Mouse (Mus musculus): ENCODE data around the gene Slc31a1. TPM values are rescaled to one million over a fixed set of nuclear protein-coding genes. Genes with fewer than 3 reads are reported as not detected.

The Slc31a1 gene
- polyA plus RNA-seq, 1 experiment from 2014 or later, result 46.9 TPM

Other genes with a start within 250 kb of the Slc31a1 start
- gene Mup21, start 209.9 kb upstream of the Slc31a1 start, polyA plus RNA-seq (2016; fragmentation: Nextera tagmentation; extraction: Ambion mirVana), result not detected in 2 replicates
- gene Zfp37, start 129.7 kb upstream of the Slc31a1 start, polyA plus RNA-seq (2016; fragmentation: Nextera tagmentation; extraction: Ambion mirVana), result 9.1 and 9.8 TPM in 2 replicates
- 12.8 and 14.5 TPM in 2 replicates for gene Slc31a2, start 98.2 kb upstream of the Slc31a1 start, polyA plus RNA-seq (2016; fragmentation: Nextera tagmentation; extraction: Ambion mirVana)
- gene Fkbp15, start 179 bp upstream of the Slc31a1 start, polyA plus RNA-seq (2016; fragmentation: Nextera tagmentation; extraction: Ambion mirVana), result 17.2 and 19.5 TPM in 2 replicates
- gene Cdc26, start 47.9 kb downstream of the Slc31a1 start, polyA plus RNA-seq (2016; fragmentation: Nextera tagmentation; extraction: Ambion mirVana), result 101 and 125 TPM in 2 replicates
- gene Prpf4, start 48.1 kb downstream of the Slc31a1 start, polyA plus RNA-seq (2016; fragmentation: Nextera tagmentation; extraction: Ambion mirVana), result 19.2 and 23.2 TPM in 2 replicates
- not detected in 2 replicates for gene Rnf183, start 74.5 kb downstream of the Slc31a1 start, polyA plus RNA-seq (2016; fragmentation: Nextera tagmentation; extraction: Ambion mirVana)
- gene Wdr31, start 110.2 kb downstream of the Slc31a1 start, polyA plus RNA-seq (2016; fragmentation: Nextera tagmentation; extraction: Ambion mirVana), result 4.3 and 7.1 TPM in 2 replicates
- 0.46 and 2.0 TPM in 2 replicates for gene Bspry, start 119.3 kb downstream of the Slc31a1 start, polyA plus RNA-seq (2016; fragmentation: Nextera tagmentation; extraction: Ambion mirVana)
- gene Hdhd3, start 142.7 kb downstream of the Slc31a1 start, polyA plus RNA-seq (2016; fragmentation: Nextera tagmentation; extraction: Ambion mirVana), result 7.0 and 10.1 TPM in 2 replicates
- gene Alad, start 159.2 kb downstream of the Slc31a1 start, polyA plus RNA-seq (2016; fragmentation: Nextera tagmentation; extraction: Ambion mirVana), result 144 and 157 TPM in 2 replicates
- gene Pole3, start 164.3 kb downstream of the Slc31a1 start, polyA plus RNA-seq (2016; fragmentation: Nextera tagmentation; extraction: Ambion mirVana), result 72.1 and 87.4 TPM in 2 replicates
- gene 4933430I17Rik, start 164.6 kb downstream of the Slc31a1 start, polyA plus RNA-seq (2016; fragmentation: Nextera tagmentation; extraction: Ambion mirVana), result 0.36 and 0.49 TPM in 2 replicates
- gene Rgs3, start 199.1 kb downstream of the Slc31a1 start, polyA plus RNA-seq (2016; fragmentation: Nextera tagmentation; extraction: Ambion mirVana), result 61.4 and 65.4 TPM in 2 replicates

Data from heart, embryonic 10.5 days (tissue).